Mouse (Mus musculus): ENCODE results near the gene Ssh1.

The Ssh1 gene

DNA sequence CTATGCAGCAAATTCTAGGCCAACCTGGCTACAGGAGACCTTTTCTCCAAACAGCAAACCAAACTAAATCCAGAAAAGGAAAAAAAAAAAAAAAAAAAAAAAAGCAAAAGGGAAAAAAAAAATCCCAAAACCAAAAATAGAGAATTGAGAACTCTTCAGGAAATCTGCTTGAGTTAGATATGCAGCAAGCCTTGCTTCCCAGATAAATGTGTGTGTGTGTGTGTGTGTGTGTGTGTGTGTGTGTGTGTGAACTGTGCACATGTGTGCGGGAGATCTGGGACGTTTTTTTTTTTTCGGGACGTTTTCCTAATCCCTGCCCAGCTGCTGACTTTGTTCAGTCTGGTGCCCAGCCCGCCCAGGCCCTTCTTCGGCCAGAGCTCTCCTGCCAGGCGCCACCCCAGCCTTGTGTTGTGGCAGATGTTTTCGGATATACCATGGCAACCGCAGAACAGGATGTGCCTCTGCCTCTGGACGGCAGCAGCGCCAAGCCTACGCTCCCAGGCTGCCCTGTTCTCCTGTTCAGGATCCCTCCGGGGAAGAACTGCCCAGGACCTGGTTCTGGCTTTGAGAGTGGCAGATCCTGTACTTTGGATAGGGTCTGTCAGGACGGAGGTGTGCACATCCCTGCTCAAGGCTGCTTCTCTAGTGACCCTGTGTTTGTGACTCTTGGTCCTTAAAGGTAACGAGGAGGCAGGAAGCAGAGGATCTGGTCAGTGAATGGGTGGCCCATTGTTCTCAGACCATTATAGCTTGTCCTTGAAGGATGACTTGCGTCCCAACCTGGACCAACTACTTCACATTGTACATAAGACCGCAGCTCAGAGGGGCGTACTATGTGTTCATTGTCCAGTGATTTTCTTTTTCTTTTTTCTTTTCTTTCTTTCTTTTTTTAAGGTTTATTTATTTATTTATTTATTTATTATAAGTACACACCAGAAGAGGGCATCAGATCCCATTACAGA lies 62.8 kb downstream of the Ssh1 start:
- no peak for DNase-seq (ENCODE audit: low spot score)

DNA sequence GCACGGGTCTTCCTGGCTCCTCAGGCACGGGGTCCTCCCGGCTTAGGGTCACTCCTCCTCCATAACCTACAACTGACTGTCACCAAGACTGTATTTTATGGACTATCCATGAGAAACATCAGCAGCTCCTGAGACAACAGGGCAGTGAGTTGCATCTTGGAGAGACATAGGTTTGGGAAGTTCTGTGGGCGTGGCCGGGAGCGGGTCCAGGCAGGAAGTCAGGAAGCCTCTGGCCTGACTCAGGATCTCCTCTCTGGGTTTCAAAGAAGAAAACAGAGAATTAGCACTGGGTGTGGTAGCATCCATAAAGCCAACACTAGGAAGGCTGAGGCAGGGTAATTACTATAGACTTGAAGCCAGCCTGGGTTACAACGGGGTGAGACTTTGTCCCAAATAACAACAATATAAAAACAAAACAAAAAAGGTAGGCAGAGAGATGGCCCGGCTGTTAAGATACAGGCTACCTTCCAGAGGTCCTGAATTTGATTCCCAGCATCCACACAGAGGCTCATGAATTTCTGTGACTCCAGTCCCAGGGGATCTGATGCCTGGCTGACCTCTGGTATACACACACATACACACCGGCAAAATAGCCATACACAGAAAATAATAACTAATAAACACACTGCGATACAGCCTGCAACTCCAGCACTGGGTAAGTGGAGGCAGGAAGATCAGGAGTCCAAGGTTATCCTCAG lies 63.6 kb downstream of the Ssh1 start:
- DNase-seq (ENCODE audit: low spot score): no peak

DNA sequence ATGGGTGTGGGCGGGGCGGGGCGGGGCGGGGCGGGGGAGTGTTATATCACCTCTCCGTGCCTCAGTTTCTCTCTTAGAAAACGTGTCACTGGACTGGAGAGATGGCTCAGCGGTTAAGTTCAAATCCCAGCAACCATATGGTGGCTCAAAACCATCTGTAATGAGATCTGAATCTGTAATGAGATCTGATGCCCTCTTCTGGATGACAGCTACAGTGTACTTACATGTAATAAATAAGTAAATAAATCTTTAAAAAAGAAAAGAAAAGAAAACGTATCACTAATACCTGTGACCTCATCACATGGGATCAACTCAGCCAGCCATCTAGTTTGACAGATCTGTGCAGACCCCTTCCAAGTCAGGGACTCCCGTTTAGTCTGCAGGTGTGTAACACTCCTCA lies 64.2 kb downstream of the Ssh1 start:
- DNase-seq (ENCODE audit: low spot score): no peak

DNA sequence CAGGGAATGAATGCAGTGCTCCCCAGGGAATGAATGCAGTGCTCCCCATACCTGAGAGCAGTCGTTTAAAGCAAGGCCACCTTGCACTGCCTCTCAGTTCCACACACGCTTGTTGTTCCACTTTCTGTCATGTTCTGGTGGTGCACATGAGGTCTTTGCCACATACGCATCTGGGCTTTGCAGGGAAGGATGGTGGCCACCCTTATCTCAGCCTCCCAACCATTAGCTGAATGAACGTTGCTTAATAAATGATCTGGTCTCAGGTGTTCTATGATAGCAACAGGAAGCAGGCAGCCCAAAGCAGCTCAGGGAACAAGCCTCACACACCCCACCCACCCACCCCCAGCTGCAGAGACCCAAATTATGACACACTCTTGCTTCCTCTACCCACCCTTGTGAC lies 69.1 kb downstream of the Ssh1 start:
- no peak for DNase-seq (ENCODE audit: low spot score)

DNA sequence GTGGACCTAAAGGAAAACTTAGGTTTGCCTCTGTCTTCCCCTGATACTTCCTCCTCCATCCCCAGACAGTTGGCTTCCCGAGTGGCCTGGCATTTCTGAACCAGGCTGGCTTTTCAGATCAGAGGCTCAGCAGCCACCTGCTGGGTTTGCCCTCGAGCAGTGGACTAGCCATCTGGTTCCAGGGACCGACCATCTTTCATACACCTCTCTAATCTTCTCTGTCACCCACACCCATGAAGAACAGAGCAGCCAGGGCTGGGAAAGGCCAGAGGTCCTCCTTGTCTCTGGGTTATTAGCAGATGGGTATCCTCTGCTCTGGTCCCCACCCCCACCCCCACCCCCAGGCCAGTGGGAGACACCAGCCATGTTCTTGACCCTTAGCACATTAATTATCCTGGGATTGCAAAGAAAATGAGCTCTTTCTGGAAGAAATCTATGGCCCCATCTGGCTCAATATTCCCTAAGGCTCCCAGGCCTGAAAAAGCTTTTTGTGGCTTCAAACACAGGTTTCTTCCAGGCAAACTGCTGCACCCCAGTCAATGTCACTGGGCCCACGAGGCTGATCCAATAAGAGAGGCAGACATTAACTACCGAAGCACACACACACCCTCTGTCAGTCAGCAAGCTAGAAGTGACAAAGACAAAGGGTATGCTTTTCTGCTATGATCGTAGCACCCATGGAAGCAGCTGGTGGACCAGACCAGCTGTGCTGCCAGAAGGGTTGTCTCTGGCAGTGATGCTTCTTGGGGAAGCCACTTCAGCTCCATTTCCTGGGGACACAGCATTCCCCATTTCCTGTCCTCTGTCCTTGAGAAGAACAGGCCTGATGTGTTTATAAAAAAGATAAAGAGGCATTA lies 72.2 kb downstream of the Ssh1 start:
- no peak for DNase-seq (ENCODE audit: low spot score)

DNA sequence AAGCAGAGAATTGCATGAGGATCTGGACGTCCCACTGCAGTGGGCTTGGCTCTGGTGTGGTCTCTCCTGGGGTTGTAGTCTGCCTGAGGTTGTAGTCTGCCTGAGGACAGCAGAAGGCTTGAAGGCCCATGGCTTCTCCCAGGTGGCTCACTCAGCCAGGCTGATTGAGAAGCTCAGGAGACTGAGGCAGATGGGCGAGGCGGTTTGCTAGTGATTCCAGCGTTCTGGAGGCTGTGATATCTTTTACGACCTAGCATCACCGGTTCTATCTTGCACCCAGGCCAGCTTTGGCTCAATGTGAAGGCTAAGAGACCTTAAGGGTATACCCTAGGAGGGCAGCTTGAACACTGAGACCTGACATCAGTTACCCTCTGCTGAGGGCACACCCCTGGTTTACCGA lies 74.6 kb downstream of the Ssh1 start:
- DNase-seq (ENCODE audit: low spot score): no peak

DNA sequence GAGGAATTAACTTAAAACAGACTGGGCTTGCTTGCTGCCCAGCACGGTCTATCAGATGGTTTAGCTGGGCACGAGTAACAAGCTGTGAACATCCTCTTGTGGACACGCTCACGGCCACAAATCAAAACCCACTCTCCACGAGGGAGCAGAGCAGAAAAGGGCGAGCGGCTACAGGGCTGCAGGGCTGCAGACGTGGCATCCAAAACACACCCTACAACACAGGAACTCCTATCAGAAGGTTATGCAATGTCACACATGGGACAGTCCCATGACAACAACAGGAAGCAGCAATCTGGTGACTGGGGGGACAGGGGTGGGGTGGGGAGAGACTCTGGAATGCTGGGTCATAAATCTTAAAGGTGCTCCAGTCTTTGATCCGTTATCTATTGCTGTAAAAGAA lies 75.0 kb downstream of the Ssh1 start:
- DNase-seq (ENCODE audit: low spot score): no peak

DNA sequence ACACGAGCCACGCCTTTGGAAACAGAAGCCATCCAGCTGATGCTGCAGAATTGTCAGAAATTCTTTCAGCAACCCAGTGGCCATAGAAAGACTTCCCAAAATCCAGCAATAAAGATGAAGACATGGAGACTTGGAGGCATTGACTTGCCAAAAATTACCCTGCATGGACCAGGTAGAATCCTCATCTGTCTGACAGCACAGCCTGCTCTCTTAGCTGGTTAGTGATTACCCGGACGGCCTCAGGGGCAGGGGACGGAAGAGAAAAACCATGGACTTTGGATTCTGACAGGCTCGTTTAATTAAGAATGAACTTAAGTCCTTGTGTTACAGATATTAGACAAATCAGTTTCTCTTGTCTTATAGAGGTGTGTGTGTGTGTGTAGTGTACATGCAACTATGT lies 83.0 kb downstream of the Ssh1 start:
- DNase-seq (ENCODE audit: low spot score): no peak

DNA sequence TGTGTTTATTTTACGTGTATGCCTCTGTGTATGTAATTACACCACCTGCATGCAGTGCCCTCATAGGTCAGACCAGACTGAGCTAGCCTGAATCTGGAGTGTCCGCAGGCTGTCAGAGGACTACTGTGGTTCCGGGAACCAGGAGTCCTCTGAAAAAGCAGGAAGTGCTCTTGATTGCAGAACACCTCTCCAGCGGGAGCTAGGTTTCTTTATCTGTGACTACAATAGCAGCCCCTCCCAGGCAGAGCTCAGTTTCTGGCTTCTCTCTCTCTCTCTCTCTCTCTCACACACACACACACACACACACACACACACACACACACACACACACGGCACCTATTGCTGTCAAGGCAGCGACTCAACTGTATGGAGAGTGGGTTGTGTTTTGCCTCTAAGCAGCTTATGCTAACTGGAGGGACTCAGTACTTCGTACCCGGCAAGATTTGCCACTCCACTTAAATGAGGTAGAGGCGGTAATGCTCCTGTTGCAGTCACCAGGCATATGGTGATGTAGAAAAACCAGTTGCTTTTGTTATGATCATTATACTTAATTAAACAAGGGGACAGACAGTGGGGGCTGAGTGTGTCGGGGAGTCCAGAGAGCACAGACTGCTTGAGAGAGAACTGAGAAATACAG lies 83.5 kb downstream of the Ssh1 start:
- DNase-seq (ENCODE audit: low spot score): no peak

DNA sequence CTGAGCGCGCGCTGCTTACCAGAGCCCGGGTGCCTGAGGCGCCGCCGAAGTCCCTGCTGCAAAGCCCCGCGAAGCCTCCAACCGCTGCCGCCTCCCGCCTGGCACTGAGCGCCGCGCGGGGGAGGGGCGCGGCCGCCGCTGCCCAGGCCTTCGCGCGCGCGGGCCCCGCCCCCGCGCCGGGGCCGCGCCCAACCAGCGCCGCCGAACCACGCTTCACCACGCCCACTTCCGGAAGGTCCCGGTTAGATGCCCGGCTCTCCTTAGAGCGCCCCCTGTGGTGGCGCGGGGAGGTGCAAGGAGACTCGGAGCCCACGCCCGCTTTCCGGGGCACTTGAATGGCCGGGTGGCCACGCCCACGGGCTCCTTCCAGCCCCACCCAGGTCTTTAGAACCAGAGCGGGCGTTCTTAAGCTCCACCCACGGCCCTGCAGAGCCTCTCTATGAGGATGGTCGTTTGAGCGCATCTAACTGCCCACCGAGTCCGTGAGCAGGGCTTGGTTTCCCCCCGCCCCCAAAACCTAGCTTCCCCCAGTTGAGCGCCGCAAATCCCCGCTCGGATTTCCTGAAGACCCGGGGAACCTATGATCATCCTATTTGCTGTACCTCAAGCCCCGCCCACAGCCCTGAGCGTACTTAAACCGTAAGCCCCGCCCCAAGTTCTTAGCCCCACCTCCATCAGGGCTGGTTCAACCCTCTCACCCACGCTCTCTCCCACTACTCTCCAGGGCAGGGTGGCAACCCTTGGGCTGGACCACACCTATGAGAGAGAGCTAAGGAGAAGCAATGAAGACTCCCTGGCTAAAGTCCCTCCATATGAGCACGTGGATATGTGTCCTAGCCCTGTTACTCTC lies 84.9 kb downstream of the Ssh1 start, which contains the start of gene Coro1c:
Coro1c (minus strand) TSS at position 167 of the 850 bp plus-strand sequence.
- peak; percentile 99 for DNase-seq (ENCODE audit: low spot score)

DNA sequence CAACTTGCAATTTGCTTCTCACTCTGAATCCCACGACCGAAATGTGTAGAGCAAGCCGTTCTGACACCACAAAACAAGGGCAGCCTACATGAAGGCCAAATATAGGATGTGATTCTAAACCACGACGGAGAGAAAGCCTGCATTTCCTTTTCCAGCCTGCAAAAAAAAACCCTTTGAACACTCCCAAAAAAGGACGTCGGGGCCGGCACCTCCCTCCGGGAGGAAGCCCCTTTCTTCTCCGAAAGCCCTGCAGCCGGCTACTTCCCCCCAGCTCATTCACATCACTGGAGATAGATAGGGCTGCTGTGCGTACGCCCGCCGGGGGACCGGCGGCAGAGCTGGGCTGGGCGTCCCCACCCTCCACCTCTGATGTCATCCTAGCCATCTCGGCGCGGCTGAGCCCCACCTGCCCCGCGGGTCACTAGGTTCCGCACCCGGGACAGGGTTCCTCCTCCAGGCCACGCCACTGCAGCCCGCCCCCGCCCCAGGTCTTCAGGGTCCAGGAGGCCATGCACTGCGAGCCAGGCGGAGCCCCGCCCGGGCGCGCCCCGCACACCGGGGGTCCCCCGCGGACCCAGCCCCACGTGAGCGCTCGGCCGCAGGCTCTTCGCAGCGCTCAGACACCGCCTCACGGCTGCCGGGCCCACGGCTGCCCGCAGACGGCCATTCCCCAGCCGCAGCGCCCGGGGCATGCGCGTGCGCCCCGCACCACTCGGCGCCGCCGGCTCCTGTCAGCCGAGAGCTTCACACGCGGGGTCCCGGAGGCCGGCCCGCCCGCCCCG lies 85.7 kb downstream of the Ssh1 start:
- DNase-seq (ENCODE audit: low spot score): peak; percentile 63

DNA sequence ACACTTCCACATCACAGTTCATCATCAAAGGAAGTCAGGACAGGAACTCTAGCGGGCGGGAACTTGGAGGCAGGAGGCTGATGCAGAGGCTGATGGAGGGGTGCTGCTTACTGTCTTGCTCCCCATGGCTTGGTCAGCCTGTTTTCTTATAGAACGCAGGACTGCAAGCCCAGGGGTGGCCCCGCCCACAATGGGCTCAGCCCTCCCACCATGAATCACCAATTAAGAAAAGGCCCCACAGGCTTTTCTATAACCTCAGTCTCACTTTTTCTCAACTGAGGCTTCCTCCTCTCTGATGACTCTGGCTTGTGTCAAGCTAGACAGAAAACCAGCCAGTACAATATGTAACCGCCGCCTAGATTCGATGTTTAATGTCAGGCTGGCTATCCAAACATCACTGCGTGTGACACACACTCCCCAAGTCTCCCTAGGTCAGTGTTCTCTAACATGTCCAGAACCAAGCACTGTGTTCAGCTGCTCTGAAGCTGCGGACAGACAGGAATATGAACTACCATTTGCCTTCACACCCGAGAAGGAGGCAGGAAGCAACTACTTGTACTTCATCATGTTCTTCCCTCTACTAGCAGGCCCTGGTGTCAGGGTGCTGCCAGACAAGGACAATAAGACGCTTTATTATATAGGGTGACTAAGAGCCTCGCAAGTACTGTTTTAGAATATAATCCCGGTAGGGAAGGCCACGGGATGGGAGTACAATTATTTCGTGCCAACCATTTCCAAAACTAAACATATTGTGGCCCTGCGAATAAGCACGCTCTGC lies 86.5 kb downstream of the Ssh1 start:
- DNase-seq (ENCODE audit: low spot score): peak; percentile 41

DNA sequence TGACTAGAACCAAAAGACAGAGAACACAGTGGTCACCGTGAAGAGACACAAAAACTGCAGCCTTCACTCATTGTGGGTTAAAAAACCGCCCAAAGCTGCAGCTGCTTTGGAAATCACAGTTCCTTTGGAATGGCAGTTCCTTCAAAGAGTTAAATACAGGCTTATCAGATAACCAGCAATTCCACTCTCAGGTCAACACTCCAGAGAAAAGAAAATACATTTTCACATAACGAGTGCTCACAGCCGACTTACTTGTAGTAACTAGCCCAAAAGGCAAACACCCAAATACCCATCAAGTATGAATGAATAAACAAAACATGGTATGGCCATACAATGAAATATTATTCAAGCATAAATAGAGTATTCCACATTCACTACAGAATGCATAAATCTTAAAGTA lies 88.7 kb downstream of the Ssh1 start:
- DNase-seq (ENCODE audit: low spot score): no peak

DNA sequence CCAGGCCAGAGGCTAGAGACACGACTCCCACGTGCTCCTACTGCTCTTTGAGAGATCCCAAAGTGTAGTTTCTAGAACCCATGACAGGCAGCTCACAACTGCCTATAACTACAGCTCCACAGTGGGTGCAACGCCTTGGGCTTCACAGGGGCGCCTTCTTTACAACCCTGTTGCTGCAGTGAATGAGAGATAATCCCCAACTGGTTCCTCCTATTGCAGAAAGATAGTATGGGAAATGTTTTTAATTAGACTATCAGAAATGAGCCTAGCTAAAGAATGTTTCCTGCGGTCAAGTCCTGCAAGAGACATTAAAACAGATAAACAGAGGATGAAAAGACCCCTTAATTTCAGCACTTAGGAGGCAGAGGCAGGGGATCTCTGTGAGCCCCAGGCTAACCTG lies 90.7 kb downstream of the Ssh1 start:
- no peak for DNase-seq (ENCODE audit: low spot score)

DNA sequence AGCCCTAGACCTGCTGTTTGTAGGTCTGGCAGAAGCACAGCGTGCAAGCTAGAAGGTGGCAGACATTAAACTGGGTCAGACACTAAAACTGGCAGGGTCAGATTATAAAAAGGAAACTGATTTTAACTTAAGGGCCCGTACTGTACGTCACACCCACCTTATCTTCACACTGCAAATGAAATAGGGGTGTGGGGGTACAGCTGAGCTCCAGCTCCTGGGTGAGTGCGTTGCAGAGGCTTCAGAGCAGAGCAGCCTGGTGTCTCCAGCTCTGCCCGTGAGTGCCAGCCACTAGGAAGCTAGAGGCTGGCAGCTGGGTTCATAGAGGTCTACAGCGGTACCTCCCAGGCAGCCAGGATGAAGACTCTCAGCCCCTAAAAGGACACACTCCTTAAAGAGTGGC lies 91.7 kb downstream of the Ssh1 start:
- DNase-seq (ENCODE audit: low spot score): no peak

DNA sequence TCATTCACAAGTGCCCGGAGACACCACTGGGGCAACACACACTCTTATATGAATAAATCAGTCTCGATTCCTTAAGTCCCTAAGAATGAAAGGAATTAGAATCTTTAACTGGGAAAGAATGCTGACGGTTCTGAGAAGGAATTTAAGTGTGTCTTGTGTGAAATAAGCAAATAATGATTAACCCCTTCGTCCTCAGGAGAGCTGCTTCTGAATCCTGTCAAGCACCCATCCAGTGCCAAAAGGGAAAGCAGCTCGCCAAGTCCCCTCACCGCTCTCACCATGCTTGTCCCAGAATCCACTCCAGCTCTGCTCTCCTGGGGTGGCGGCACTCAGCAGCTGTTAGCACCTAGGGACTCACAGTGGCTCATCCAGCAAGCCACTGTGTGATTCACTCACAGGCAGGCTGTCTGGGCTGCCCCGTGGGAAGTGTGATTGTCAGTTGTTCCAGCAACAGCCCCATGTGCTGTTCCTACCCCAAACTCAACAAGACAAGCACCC lies 92.6 kb downstream of the Ssh1 start:
- DNase-seq (ENCODE audit: low spot score): no peak

DNA sequence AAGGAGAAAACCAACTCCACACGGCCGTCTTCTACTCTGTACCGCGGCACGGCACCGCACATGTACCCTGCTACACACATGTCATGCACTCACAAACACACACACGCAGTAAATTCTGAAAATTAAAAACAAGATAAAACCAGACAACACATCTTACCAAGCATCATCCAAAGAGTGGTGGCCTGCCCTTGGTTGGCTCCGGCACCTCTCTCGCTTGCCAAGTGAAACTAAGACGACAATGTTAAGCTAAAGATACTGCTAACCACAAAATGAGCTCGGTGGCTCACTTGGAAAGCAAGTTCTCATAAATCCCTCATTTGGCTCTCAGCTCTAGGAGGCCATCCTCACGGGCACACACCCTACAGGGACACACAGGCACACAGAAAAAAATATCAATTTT lies 94.2 kb downstream of the Ssh1 start:
- DNase-seq (ENCODE audit: low spot score): no peak

DNA sequence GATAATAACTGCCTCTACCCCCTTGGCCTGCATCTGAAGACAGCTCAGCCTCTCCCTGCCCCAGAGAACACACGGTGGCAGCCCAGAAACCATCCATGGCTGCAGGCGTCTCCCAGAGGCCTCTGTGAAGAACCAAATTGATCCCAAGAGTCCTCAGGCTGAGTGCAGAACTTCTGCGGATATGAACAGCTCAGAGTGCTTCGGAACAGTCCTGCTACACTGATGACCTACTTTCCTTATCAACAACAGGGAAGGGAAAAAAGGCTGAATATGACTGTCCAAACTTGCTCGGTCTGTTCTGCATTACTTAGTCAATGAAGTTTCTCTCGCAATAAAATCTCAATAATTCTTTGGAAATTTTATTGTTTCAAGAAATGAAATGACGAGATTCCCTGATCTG lies 101.7 kb downstream of the Ssh1 start:
- DNase-seq (ENCODE audit: low spot score): no peak

DNA sequence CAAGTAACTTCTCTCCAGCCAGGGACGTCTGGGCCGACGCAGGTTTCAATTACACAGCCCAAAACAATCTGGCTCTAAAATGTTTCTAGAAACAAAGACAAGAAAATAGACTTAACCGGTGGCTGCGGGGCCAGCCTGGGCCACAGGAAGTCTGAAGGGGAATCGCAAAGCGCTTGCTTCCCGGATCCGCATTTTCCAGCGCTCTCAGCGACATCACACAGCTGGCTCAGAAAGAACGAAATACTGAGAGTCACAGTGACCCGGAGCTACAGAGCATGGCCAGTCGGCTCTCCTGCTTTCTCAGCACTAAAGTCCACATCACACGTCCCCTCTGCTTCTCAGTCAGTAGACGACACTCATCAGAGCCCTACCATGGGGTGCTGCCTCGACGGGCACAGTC lies 102.8 kb downstream of the Ssh1 start:
- no peak for DNase-seq (ENCODE audit: low spot score)

Data from spleen, adult 12 weeks (tissue).